Mouse (Mus musculus): ENCODE measurements around the gene Fam173b. TPM values are rescaled to one million over a fixed set of nuclear protein-coding genes. Genes with fewer than 3 reads are reported as not detected.

The Fam173b gene
- polyA plus RNA-seq, 1 experiment = 34.0 TPM

DNA sequence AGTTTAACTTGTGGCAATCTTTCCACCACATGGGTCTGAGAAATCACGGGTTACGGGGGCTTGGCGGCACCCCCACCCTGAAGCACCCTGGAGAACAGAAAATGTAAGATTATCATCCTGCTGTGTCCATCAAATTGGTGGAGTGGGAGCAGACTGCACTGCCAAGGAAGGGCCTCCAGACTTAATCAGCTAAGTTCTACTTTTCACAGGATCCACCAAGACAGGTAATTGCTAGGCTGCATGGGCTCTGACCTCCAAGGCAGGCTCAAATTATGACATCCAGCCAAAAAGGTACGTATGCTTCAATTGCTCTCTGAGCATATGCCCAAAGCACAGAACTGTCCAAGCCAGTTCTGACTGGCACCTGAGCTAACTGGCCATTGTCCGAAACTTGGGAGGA is 11.5 kb upstream of the Fam173b start:
- Histone ChIP-seq H3K36me3 (ENCODE audit: control insufficient read depth, insufficient read depth) (peaks cover 67% of the 10 kb centered on the region), H3K79me2 (ENCODE audit: control insufficient read depth, insufficient read depth) (peaks cover 17% of the 10 kb centered on the region), H3K79me3 (ENCODE audit: low read depth) (peaks cover 2% of the 10 kb centered on the region), H3K27me3 (ENCODE audit: control insufficient read depth, insufficient read depth, insufficient read length) (no peaks in the 10 kb centered on the region), H3K4me3 (ENCODE audit: insufficient read depth, poor library complexity, severe bottlenecking) (no peak overlapping the region), H3ac (ENCODE audit: control insufficient read depth, insufficient read length, low read depth) (no peak overlapping the region)
- no peak for TF ChIP-seq MYOD1 (IDR thresholded peaks at IDR 0.05; ENCODE audit: control insufficient read depth, insufficient read length, low read depth)
- no peak for TF ChIP-seq FOSL1 (IDR thresholded peaks at IDR 0.05; ENCODE audit: insufficient read depth, low read length, poor library complexity, severe bottlenecking)
- no peak for TF ChIP-seq CTCF (IDR thresholded peaks at IDR 0.05; ENCODE audit: control insufficient read depth, insufficient read depth, insufficient read length)
- no peak for TF ChIP-seq MAX (IDR thresholded peaks at IDR 0.05)
- no peak for TF ChIP-seq CEBPB (IDR thresholded peaks at IDR 0.05; ENCODE audit: low read depth)

DNA sequence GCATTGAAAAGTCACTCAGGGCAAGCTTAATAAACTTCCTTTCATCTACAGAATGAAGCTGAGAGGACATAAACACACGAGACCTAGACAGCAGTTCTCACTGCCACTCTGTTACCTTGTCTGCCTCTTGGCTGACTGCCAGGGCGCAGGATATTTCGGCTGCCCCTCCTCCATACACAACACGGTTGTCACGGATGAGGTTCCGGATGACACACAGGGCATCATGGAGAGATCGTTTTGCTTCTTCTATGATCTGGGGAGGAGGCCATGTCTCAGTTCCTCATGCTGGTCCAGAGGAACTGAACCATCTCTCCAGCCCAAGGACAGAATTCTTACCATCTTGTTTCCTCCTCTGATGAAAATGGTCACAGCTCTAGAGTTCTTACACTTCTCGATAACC is 9.1 kb upstream of the Fam173b start:
- H3ac ChIP-seq (ENCODE audit: control insufficient read depth, insufficient read length, low read depth) = no peak overlapping the region
- H3K27me3 ChIP-seq (ENCODE audit: control insufficient read depth, insufficient read depth, insufficient read length) = no peaks in the 10 kb centered on the region
- H3K4me3 ChIP-seq (ENCODE audit: insufficient read depth, poor library complexity, severe bottlenecking) = no peak overlapping the region
- H3K36me3 ChIP-seq (ENCODE audit: control insufficient read depth, insufficient read depth) = peaks cover 91% of the 10 kb centered on the region
- peaks cover 22% of the 10 kb centered on the region for H3K79me3 ChIP-seq (ENCODE audit: low read depth)
- H3K79me2 ChIP-seq (ENCODE audit: control insufficient read depth, insufficient read depth) = peaks cover 41% of the 10 kb centered on the region
- TF ChIP-seq CEBPB (IDR thresholded peaks at IDR 0.05; ENCODE audit: low read depth) = no peak
- TF ChIP-seq MYOG (IDR thresholded peaks at IDR 0.05; ENCODE audit: control insufficient read depth, extremely low read depth, insufficient read length) = no peak
- no peak for TF ChIP-seq CTCF (IDR thresholded peaks at IDR 0.05; ENCODE audit: control insufficient read depth, insufficient read depth, insufficient read length)
- TF ChIP-seq MAX (IDR thresholded peaks at IDR 0.05) = no peak
- TF ChIP-seq MYOD1 (IDR thresholded peaks at IDR 0.05; ENCODE audit: control insufficient read depth, insufficient read length, low read depth) = no peak

- TF ChIP-seq CEBPB (IDR thresholded peaks at IDR 0.05; ENCODE audit: low read depth) (no peak), MYOD1 (IDR thresholded peaks at IDR 0.05; ENCODE audit: control insufficient read depth, insufficient read length, low read depth) (no peak), FOSL1 (IDR thresholded peaks at IDR 0.05; ENCODE audit: insufficient read depth, low read length, poor library complexity, severe bottlenecking) (no peak), MAX (IDR thresholded peaks at IDR 0.05) (no peak), CTCF (IDR thresholded peaks at IDR 0.05; ENCODE audit: control insufficient read depth, insufficient read depth, insufficient read length) (no peak)
- Histone ChIP-seq H3K27me3 (ENCODE audit: control insufficient read depth, insufficient read depth, insufficient read length) (no peaks in the 10 kb centered on the region), H3ac (ENCODE audit: control insufficient read depth, insufficient read length, low read depth) (no peak overlapping the region), H3K36me3 (ENCODE audit: control insufficient read depth, insufficient read depth) (peaks cover 96% of the 10 kb centered on the region), H3K79me3 (ENCODE audit: low read depth) (peaks cover 40% of the 10 kb centered on the region), H3K79me2 (ENCODE audit: control insufficient read depth, insufficient read depth) (peaks cover 58% of the 10 kb centered on the region), H3K4me3 (ENCODE audit: insufficient read depth, poor library complexity, severe bottlenecking) (no peak overlapping the region)
Observed at GRCm38 (mm10) chr15:31594260-31594659, 7.4 kb upstream of the Fam173b start.

DNA sequence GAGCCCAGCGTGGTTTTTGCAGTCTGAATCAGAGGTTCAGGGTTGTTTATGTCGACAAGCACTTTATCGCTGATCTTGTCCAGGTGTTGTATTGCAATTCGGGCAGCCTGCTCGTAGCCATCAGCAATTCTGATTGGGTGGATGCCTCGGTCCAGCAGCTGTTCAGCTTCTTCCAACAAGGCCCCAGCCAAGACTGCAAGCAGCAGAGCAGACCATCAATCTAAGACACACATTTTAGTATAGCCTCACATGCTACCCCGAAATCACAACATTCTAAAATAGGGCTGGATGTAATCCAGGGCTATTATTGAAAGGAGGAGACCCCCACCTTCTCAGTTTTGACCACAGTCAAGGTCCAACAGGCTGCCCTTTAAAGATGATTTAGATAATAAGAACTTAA is 6.0 kb upstream of the Fam173b start:
- Histone ChIP-seq H3K79me3 (ENCODE audit: low read depth) (peaks cover 53% of the 10 kb centered on the region), H3K4me3 (ENCODE audit: insufficient read depth, poor library complexity, severe bottlenecking) (no peak overlapping the region), H3ac (ENCODE audit: control insufficient read depth, insufficient read length, low read depth) (no peak overlapping the region), H3K79me2 (ENCODE audit: control insufficient read depth, insufficient read depth) (peaks cover 72% of the 10 kb centered on the region), H3K27me3 (ENCODE audit: control insufficient read depth, insufficient read depth, insufficient read length) (no peaks in the 10 kb centered on the region), H3K36me3 (ENCODE audit: control insufficient read depth, insufficient read depth) (peaks cover 88% of the 10 kb centered on the region)
- TF ChIP-seq FOSL1 (IDR thresholded peaks at IDR 0.05; ENCODE audit: insufficient read depth, low read length, poor library complexity, severe bottlenecking) (no peak), MYOD1 (IDR thresholded peaks at IDR 0.05; ENCODE audit: control insufficient read depth, insufficient read length, low read depth) (no peak), CEBPB (IDR thresholded peaks at IDR 0.05; ENCODE audit: low read depth) (no peak), CTCF (IDR thresholded peaks at IDR 0.05; ENCODE audit: control insufficient read depth, insufficient read depth, insufficient read length) (no peak), MYOG (IDR thresholded peaks at IDR 0.05; ENCODE audit: control insufficient read depth, extremely low read depth, insufficient read length) (no peak), USF1 (IDR thresholded peaks at IDR 0.05; ENCODE audit: low read depth) (no peak), MAX (IDR thresholded peaks at IDR 0.05) (no peak)

GRCm38 (mm10) chr15:31599834-31600233 is 1.8 kb upstream of the Fam173b start:
- no peak for TF ChIP-seq CTCF (IDR thresholded peaks at IDR 0.05; ENCODE audit: control insufficient read depth, insufficient read depth, insufficient read length)
- TF ChIP-seq CEBPB (IDR thresholded peaks at IDR 0.05; ENCODE audit: low read depth) = no peak
- TF ChIP-seq USF1 (IDR thresholded peaks at IDR 0.05; ENCODE audit: low read depth) = no peak
- TF ChIP-seq MAX (IDR thresholded peaks at IDR 0.05) = no peak
- no peak for TF ChIP-seq MYOG (IDR thresholded peaks at IDR 0.05; ENCODE audit: control insufficient read depth, extremely low read depth, insufficient read length)
- no peak for TF ChIP-seq FOSL1 (IDR thresholded peaks at IDR 0.05; ENCODE audit: insufficient read depth, low read length, poor library complexity, severe bottlenecking)
- TF ChIP-seq MYOD1 (IDR thresholded peaks at IDR 0.05; ENCODE audit: control insufficient read depth, insufficient read length, low read depth) = no peak
- no peaks in the 10 kb centered on the region for H3K27me3 ChIP-seq (ENCODE audit: control insufficient read depth, insufficient read depth, insufficient read length)
- peak overlapping the region; percentile 99 for H3K4me3 ChIP-seq (ENCODE audit: insufficient read depth, poor library complexity, severe bottlenecking)
- peaks cover 46% of the 10 kb centered on the region for H3K36me3 ChIP-seq (ENCODE audit: control insufficient read depth, insufficient read depth)
- no peak overlapping the region for H3ac ChIP-seq (ENCODE audit: control insufficient read depth, insufficient read length, low read depth)
- peaks cover 92% of the 10 kb centered on the region for H3K79me2 ChIP-seq (ENCODE audit: control insufficient read depth, insufficient read depth)
- peaks cover 65% of the 10 kb centered on the region for H3K79me3 ChIP-seq (ENCODE audit: low read depth)

DNA sequence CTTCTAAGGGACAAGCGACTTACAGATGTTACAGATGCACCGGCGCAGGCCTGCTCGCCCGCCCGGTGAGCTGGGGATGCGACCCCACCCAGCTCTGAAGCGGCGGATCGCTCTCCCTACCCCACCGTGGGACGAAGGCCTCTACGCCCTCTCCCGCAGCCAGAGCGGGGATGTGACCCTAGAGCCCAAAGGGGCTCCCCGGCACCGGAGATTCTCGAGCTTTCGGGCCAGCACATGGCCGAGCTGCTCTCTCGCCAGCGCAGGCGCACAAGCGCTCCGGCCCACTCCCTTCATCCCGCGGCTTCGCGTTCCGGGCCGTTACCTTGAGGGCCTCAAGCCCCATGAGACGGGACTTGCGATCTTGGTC is 390 bp upstream of the Fam173b start:
- Histone ChIP-seq H3K4me3 (ENCODE audit: insufficient read depth, poor library complexity, severe bottlenecking) (peak overlapping the region; percentile 99), H3K79me2 (ENCODE audit: control insufficient read depth, insufficient read depth) (peaks cover 78% of the 10 kb centered on the region), H3K79me3 (ENCODE audit: low read depth) (peaks cover 56% of the 10 kb centered on the region), H3K27me3 (ENCODE audit: control insufficient read depth, insufficient read depth, insufficient read length) (no peaks in the 10 kb centered on the region), H3ac (ENCODE audit: control insufficient read depth, insufficient read length, low read depth) (peak overlapping the region; percentile 84), H3K36me3 (ENCODE audit: control insufficient read depth, insufficient read depth) (peaks cover 32% of the 10 kb centered on the region)
- TF ChIP-seq USF1 (IDR thresholded peaks at IDR 0.05; ENCODE audit: low read depth) = no peak
- peak; percentile 88 for TF ChIP-seq MAX (IDR thresholded peaks at IDR 0.05)

Data from C2C12 (cell line).